Mouse (Mus musculus): ENCODE data around the gene Gm21985. TPM values are rescaled to one million over a fixed set of nuclear protein-coding genes. Genes with fewer than 3 reads are reported as not detected.

The Gm21985 gene
- polyA plus RNA-seq (2014; fragmentation: Illumina TruSeq; extraction: RNeasy Lipid Tissue Mini Kit (QIAGEN cat#74804); ENCODE audit: low replicate concordance): not detected

DNA sequence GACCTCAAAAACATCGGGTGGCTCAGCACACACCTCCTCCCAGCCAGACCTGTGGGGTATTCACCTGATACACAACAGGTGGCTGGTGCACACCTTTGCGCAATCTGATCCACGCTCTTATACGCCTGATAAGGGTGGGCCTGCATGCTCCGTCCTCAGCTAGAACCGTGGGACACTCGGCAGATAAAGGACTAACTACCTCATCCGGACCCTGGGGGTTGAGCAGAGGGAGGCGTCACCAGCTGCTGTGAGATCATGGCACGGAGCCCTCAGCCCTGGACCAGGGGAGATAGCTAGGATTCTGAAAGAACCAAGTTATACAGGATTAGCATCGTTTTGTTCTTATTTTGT, at the start of gene Gm21985:
Gm21985 (plus strand) TSS at position 73 of the 351 bp plus-strand sequence.

DNA sequence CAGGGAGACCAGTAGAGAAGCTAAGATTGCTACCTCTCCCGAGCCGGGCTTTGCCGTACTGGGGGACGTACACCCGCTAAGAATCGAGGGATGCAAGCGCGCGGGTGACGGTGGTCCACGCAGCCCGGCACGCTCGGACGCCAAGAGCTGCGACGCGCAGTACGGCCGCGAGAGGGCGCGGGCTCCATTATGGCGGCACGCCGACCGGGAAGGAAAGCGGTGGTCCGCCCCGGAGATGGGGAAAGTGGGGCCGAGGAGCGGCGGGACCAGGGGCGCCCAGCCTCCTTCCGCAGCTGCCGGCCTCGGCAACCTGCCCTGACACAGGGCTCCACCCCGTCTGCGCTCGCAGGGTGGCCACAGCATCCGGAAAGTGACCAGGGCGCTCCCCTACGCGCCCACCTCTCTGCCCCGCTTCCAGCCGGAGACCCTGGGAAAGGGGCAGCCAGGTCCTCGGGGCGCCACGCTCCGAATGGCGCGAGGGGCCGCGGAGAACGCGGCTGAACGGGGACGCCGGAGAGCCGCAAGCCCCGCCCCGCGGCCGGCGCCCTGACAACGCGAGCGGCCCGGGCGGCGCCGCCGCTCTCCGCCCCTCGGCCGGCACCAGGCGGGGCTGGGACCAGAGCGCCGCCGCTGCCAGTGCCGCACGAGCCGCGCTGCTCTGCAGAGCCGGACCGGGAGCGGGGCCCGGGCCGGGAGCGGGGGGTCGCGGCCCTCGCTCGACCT, 26.7 kb upstream of the Gm21985 start, which contains the start of gene Lpcat4:
Lpcat4 (plus strand) TSS at position 257 of the 723 bp plus-strand sequence.

DNA sequence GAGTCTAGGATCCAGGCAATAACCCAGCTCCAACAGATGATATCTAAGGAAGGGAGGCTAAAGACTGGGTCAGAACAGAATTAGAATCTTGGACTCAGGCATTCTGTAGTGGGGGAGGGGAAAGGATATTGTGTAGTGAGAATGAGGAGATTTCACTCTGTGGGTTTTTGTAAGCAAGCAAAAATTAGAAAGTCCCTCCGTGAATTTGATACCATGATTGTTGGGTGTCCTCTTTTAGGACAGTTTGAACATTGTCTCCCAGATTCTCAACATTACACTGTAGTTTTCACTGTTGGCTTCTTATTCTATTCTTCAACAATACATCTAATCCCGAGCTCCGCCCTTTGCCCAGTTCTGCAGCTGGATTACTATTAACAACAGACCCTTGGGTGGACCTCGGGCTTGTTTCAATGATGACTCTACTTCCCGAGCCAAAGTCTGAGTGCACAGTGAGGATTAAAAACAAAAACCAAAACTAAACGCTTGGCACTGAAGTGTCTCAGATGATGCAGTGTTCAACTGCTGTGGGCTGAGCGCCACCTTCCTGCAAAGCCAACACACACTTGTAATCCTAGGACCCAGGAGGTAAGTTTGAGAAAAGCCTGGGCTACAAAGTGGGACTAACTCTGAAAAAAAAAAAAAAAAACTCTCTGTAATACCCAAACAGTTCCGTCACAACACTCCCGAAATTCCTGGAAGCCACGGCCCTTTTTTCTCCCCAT, 6.7 kb upstream of the Gm21985 start, which contains the start of gene Nutm1:
Nutm1 (minus strand) TSS at position 51 of the 722 bp plus-strand sequence.

DNA sequence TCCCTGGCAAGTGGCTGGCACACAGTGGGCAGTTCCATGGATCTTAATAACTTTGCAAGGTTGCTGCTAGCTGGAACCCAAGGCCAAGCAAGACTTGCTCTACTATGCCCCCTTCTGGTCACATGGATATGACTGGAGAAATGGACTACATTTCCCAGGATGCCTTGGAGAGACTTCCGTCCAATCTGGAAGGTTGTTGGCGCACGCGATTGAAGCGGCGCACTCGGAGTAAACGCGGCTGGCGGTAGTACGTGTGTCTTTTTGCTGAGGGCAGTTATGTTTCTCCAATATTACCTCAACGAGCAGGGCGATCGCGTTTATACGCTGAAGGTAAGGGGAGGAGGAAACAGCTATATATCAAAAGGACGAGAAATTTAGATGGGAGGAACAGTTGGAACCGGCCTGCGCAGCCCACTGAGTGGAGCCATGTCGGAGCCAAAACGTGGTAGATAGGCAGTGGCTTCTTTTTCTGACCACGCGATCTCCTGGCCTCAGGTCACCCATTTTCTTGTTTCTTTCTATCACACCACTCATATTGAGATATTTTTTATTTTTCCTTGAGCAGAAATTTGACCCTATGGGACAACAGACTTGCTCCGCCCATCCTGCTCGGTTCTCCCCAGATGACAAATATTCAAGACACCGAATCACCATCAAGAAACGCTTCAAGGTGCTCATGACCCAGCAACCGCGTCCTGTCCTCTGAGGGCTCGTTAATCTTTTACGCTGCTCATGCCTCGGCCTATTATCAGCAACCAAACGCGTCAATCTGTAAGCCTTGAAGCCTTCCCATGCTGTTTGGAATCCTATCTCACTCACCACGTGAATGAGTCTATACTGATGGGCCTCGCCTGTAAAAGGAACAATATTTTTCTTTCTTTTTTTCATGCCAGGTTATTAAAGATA, 4.1 kb upstream of the Gm21985 start, which contains the start of gene Nop10:
Nop10 (plus strand) TSS at position 179 of the 906 bp plus-strand sequence.

DNA sequence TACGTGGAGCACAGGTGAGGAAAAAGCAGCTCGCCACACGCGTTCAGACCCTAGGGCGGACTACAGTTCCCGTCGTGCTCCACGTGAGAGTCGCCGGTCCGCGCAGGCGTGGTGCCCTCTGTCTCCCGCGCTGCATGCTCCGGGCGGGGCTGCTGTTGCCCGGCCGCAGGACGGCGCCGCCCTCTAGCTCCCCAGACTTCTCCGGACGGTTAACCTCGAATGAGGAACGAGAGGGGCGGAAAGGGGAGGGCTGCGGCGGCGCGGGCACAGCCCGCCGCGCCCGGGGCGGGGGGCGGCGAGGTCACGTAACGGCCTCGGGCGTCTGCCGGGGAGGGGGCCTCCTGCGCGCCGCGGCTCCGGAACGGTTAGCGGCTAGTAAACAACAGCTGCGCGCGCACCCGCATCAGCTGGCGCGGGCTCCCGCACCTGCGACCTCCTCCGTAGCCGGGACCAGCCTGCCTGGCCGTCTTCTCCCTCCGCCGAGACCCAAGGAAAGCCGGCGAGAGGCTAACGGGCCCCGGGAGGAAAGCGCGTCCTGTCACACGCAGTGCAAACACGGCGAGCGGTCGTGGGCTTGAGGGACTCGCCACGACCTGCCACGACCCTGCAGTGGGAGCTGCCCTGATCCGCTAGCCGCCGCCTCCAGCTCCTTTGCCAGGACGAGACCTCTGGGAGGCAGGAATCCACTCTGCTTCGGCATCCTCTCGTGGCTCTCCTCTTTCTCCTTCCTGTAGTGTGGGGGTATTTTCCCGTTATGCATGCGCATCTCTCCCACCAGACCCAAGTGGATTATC, 469 bp upstream of the Gm21985 start, which contains the start of gene Slc12a6:
Slc12a6 (plus strand) TSS at position 378 of the 794 bp plus-strand sequence.

DNA sequence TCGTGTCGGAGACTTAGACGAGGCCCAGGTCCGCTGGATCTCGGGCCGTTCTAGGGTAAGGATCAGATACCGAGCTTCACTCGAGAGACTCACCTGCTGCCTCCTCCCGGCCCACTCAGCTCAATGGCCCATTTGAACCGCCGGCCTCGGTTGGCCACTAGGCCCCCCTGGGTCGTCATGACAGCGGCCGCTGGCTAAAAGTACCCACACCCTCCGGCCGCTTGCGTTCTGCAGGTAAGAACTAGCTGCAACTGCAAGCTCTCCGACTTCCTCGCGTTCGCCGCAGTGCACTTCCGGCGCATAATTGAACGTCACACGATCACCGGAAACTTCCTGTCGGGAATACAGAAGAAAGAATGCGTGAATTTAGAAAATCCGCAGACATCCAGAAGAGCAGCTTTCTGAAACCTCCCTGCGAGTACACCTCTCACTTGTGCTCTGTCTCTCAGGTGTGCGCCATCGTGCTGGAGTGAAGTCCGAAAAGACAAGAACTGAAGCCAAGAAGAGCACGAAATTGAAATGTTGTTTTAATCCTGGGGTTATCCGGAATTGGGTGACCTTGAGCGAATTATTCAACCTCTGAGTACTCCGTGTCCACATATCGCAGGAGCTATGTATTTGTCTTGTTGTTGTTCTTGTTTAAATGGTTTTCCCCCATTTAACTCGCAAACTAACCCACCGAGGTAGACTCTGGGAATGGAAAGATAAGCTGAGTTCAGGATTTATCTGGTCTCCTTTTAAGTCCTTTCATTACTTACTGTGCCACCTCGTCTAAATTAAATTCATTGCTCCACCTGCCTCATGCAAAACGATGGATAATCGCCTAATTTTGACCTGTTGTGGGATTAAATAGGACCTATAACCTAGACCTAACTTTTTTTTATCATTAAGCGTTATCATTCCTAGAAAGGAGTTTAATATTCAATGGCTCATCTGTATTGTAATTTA, 101.9 kb downstream of the Gm21985 start, which contains the start of gene Emc4:
Emc4 (minus strand) TSS at position 302 of the 948 bp plus-strand sequence.

DNA sequence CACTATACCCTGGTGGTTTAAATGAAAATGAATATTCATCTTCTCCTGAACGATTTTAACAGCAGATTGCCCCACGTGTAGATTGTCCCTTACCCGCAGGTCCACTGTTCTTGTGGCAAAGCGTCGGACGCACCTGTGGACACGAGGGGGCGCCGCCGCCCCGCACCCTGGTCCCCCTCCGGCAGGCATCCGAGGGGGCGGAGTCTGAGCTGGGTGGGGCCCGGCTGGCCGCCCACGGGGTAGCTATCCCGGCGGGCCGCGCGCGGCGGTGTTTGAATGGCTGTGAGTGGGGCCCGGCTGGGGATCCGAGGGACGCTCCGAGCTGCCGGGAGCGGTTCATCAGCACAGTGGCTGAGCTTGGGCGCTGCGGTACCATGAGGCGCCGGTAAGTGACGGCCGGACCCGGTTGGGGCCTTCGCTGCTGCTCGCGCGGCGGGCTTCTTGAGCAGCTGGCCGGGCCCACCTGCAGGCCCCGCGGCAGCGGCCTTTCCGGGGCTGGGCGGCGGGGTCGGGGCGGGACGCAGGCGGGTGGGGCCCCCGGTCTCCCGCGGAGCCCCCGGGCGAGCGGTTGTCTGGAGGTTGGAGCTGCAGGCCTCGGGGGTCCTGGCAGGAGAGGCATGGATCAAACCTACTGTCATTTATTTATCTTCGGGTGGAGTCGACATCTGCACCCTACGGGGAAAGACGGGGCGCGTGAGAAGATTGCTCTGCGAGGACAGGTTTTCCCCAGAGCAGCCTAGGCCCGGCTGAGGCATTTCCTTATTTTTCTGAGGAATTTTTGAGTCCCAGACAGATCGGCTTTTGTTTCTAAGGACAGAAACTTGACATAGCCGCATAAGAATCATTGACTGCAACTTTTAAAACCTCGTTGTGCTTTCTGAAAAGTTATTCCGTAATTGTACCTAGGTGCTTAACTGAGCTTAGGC, 113.1 kb downstream of the Gm21985 start, which contains the start of gene Katnbl1:
Katnbl1 (plus strand) TSS at position 239 of the 926 bp plus-strand sequence.

DNA sequence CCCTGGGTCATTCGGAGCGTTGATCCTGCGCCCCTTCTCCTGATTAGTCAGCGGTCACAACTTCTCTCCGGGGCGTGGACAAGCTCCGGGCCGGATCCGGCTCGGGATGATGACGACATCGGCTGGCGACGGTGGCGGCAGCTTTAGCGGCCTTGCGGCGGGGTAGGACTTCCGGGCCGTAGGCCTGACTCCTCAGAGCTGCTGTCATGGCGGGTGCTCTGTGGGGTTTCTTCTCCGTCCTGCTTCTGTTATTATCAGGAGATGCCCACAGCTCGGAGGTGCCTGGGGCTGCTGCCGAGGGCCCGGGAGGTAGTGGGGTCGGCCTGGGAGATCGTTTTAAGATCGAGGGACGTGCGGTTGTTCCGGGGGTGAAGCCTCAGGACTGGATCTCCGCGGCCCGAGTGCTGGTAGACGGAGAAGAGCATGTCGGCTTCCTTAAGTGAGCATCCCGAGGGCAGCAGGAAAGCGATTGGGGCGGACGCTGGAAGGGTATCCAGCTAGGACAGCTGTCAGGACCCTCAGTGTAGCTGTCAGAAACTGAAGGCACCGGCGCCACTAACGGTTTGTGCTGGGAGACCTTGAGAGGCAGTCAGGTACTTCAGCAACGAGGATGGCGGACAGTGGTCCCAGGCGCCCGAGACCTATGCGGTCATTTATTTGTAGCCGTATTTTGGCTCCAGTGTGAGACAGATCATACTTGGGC, 188.9 kb downstream of the Gm21985 start, which contains the start of gene Emc7:
Emc7 (plus strand) TSS at position 136 of the 703 bp plus-strand sequence.

Other genes starting within 250 kb of the Gm21985 start
- not detected for gene Olfr1311, start 241.9 kb upstream of the Gm21985 start, polyA plus RNA-seq (2014; fragmentation: Illumina TruSeq; extraction: RNeasy Lipid Tissue Mini Kit (QIAGEN cat#74804); ENCODE audit: low replicate concordance)
- gene Olfr1312, start 216.1 kb upstream of the Gm21985 start, polyA plus RNA-seq (2014; fragmentation: Illumina TruSeq; extraction: RNeasy Lipid Tissue Mini Kit (QIAGEN cat#74804); ENCODE audit: low replicate concordance): not detected
- not detected for gene Olfr1313, start 188.5 kb upstream of the Gm21985 start, polyA plus RNA-seq (2014; fragmentation: Illumina TruSeq; extraction: RNeasy Lipid Tissue Mini Kit (QIAGEN cat#74804); ENCODE audit: low replicate concordance)
- not detected for gene Olfr1314, start 169.5 kb upstream of the Gm21985 start, polyA plus RNA-seq (2014; fragmentation: Illumina TruSeq; extraction: RNeasy Lipid Tissue Mini Kit (QIAGEN cat#74804); ENCODE audit: low replicate concordance)
- gene Olfr1315-ps1, start 150.9 kb upstream of the Gm21985 start, polyA plus RNA-seq (2014; fragmentation: Illumina TruSeq; extraction: RNeasy Lipid Tissue Mini Kit (QIAGEN cat#74804); ENCODE audit: low replicate concordance): not detected
- gene Olfr1316, start 131.3 kb upstream of the Gm21985 start, polyA plus RNA-seq (2014; fragmentation: Illumina TruSeq; extraction: RNeasy Lipid Tissue Mini Kit (QIAGEN cat#74804); ENCODE audit: low replicate concordance): not detected
- gene Olfr1317, start 126.0 kb upstream of the Gm21985 start, polyA plus RNA-seq (2014; fragmentation: Illumina TruSeq; extraction: RNeasy Lipid Tissue Mini Kit (QIAGEN cat#74804); ENCODE audit: low replicate concordance): not detected
- gene Olfr1318, start 112.1 kb upstream of the Gm21985 start, polyA plus RNA-seq (2014; fragmentation: Illumina TruSeq; extraction: RNeasy Lipid Tissue Mini Kit (QIAGEN cat#74804); ENCODE audit: low replicate concordance): not detected
- gene Lpcat4, start 26.8 kb upstream of the Gm21985 start, polyA plus RNA-seq (2014; fragmentation: Illumina TruSeq; extraction: RNeasy Lipid Tissue Mini Kit (QIAGEN cat#74804); ENCODE audit: low replicate concordance): not detected
- not detected for gene Nutm1, start 7.0 kb upstream of the Gm21985 start, polyA plus RNA-seq (2014; fragmentation: Illumina TruSeq; extraction: RNeasy Lipid Tissue Mini Kit (QIAGEN cat#74804); ENCODE audit: low replicate concordance)
- 12.3 TPM for gene Nop10, start 4.4 kb upstream of the Gm21985 start, polyA plus RNA-seq (2014; fragmentation: Illumina TruSeq; extraction: RNeasy Lipid Tissue Mini Kit (QIAGEN cat#74804); ENCODE audit: low replicate concordance)
- 97.3 TPM for gene Slc12a6, start 489 bp upstream of the Gm21985 start, polyA plus RNA-seq (2014; fragmentation: Illumina TruSeq; extraction: RNeasy Lipid Tissue Mini Kit (QIAGEN cat#74804); ENCODE audit: low replicate concordance)
- 53.2 TPM for gene Emc4, start 101.7 kb downstream of the Gm21985 start, polyA plus RNA-seq (2014; fragmentation: Illumina TruSeq; extraction: RNeasy Lipid Tissue Mini Kit (QIAGEN cat#74804); ENCODE audit: low replicate concordance)
- gene Katnbl1, start 112.9 kb downstream of the Gm21985 start, polyA plus RNA-seq (2014; fragmentation: Illumina TruSeq; extraction: RNeasy Lipid Tissue Mini Kit (QIAGEN cat#74804); ENCODE audit: low replicate concordance): 43.7 TPM
- 31.0 TPM for gene Emc7, start 188.7 kb downstream of the Gm21985 start, polyA plus RNA-seq (2014; fragmentation: Illumina TruSeq; extraction: RNeasy Lipid Tissue Mini Kit (QIAGEN cat#74804); ENCODE audit: low replicate concordance)
- not detected for gene Chrm5, start 214.5 kb downstream of the Gm21985 start, polyA plus RNA-seq (2014; fragmentation: Illumina TruSeq; extraction: RNeasy Lipid Tissue Mini Kit (QIAGEN cat#74804); ENCODE audit: low replicate concordance)
- gene Aven, start 226.7 kb downstream of the Gm21985 start, polyA plus RNA-seq (2014; fragmentation: Illumina TruSeq; extraction: RNeasy Lipid Tissue Mini Kit (QIAGEN cat#74804); ENCODE audit: low replicate concordance): 3.2 TPM